In genomic region chr11:19592506-19593355, GRCm38 (mm10) we compare ENCODE assay signal across 27 mouse cellular contexts.
DNase-seq lines count a peak whose midpoint lies in the region; ATAC-seq lines count a peak whose summit lies in the region.
"Had no signal": no experiment of that assay in that cellular context is flagged by ENCODE, and none has a peak within 500 bp of the region (broad histone marks: within the 10 kb centered on the region; RNA-seq: fewer than 3 reads in every experiment).

No protein-coding gene starts in this region.

- intact Hi-C loops in heart, postnatal 10 days (cut with DNase I), result no loop called here

- H3K27ac ChIP-seq in hindbrain, embryonic 12.5 days, result no peak overlapping the region
- no peak overlapping the region for H3K27ac ChIP-seq in hindbrain, embryonic 14.5 days
- H3K27ac ChIP-seq in neural tube, embryonic 11.5 days (ENCODE audit: low read depth, low read length), result no peak overlapping the region
- H3K27ac ChIP-seq in neural tube, embryonic 13.5 days (replicated peaks), result no peak overlapping the region
- H3K27ac ChIP-seq: embryonic facial prominence, embryonic 12.5 days; embryonic facial prominence, embryonic 15.5 days; gastrocnemius, adult 2 months; heart, embryonic 15.5 days; intestine, embryonic 15.5 days had no signal

- H3K36me3 ChIP-seq in hindbrain, embryonic 12.5 days, result no peaks in the 10 kb centered on the region
- H3K36me3 ChIP-seq in hindbrain, embryonic 14.5 days (replicated peaks; ENCODE audit: control insufficient read depth, insufficient read depth), result no peaks in the 10 kb centered on the region
- no peaks in the 10 kb centered on the region for H3K36me3 ChIP-seq in neural tube, embryonic 11.5 days (ENCODE audit: control insufficient read depth, insufficient read depth, low read length)
- no peaks in the 10 kb centered on the region for H3K36me3 ChIP-seq in neural tube, embryonic 13.5 days
- H3K36me3 ChIP-seq: embryonic facial prominence, embryonic 12.5 days; embryonic facial prominence, embryonic 15.5 days; heart, embryonic 12.5 days; heart, embryonic 15.5 days; intestine, embryonic 15.5 days had no signal

- 55% methylated on average over 6 of the region's 6 CpGs for WGBS in hindbrain, embryonic 12.5 days
- 44% methylated on average over 6 of the region's 6 CpGs for WGBS in hindbrain, embryonic 14.5 days
- WGBS in neural tube, embryonic 11.5 days, result 74% methylated on average over 6 of the region's 6 CpGs
- 56% methylated on average over 6 of the region's 6 CpGs for WGBS in neural tube, embryonic 13.5 days

- peaks cover 4% of the 10 kb centered on the region; the same call in 1 of the 2 replicates for H3K9me3 ChIP-seq in hindbrain, embryonic 12.5 days (replicated peaks)
- H3K9me3 ChIP-seq in hindbrain, embryonic 14.5 days (ENCODE audit: control insufficient read depth, low read length), result peaks cover 6% of the 10 kb centered on the region; the same call in 1 of the 2 replicates
- no peaks in the 10 kb centered on the region for H3K9me3 ChIP-seq in neural tube, embryonic 11.5 days (ENCODE audit: control insufficient read depth, low read length)
- H3K9me3 ChIP-seq in neural tube, embryonic 13.5 days, result no peaks in the 10 kb centered on the region
- H3K9me3 ChIP-seq: embryonic facial prominence, embryonic 12.5 days; embryonic facial prominence, embryonic 15.5 days; heart, embryonic 15.5 days; intestine, embryonic 15.5 days had no signal

- H3K4me3 ChIP-seq in hindbrain, embryonic 12.5 days, result no peak overlapping the region
- no peak overlapping the region for H3K4me3 ChIP-seq in hindbrain, embryonic 14.5 days (replicated peaks; ENCODE audit: low read length)
- H3K4me3 ChIP-seq in neural tube, embryonic 11.5 days (ENCODE audit: low read depth, low read length), result no peak overlapping the region
- no peak overlapping the region for H3K4me3 ChIP-seq in neural tube, embryonic 13.5 days
- H3K4me3 ChIP-seq: embryonic facial prominence, embryonic 12.5 days; embryonic facial prominence, embryonic 15.5 days; gastrocnemius, adult 2 months; heart, embryonic 12.5 days; heart, embryonic 15.5 days; intestine, embryonic 15.5 days had no signal

- DNase-seq in heart, adult 11 months, result peak; percentile 37
- DNase-seq in heart, postnatal 10 days, result no peak
- no peak for DNase-seq in hindbrain, embryonic 14.5 days (ENCODE audit: low spot score)
- DNase-seq in neural tube, embryonic 11.5 days (ENCODE audit: low spot score), result peak; percentile 35
- DNase-seq in neural tube, embryonic 10.5 days (ENCODE audit: extremely low spot score, low spot score), result no peak
- DNase-seq: adrenal gland, adult 2 months; adrenal gland, postnatal 14 days; cerebellum, adult 11 months; cerebellum, adult 2 months; cerebellum, adult 9-11 months; cerebellum, postnatal 25 days; forebrain, postnatal 0 days; gastrocnemius, adult 2 months; gastrocnemius, postnatal 14 days; heart, adult 18-20 months; heart, postnatal 14 days; heart, postnatal 4 days had no signal

- H3K4me1 ChIP-seq in hindbrain, embryonic 12.5 days, result peaks cover 2% of the 10 kb centered on the region; the same call in 1 of the 2 replicates
- no peaks in the 10 kb centered on the region for H3K4me1 ChIP-seq in hindbrain, embryonic 14.5 days (replicated peaks; ENCODE audit: control insufficient read depth, insufficient read depth, low read length)
- no peaks in the 10 kb centered on the region for H3K4me1 ChIP-seq in neural tube, embryonic 11.5 days (ENCODE audit: control insufficient read depth, insufficient read depth, low read length)
- no peaks in the 10 kb centered on the region for H3K4me1 ChIP-seq in neural tube, embryonic 13.5 days (replicated peaks)
- H3K4me1 ChIP-seq: embryonic facial prominence, embryonic 12.5 days; embryonic facial prominence, embryonic 15.5 days; heart, embryonic 12.5 days; heart, embryonic 15.5 days; intestine, embryonic 15.5 days had no signal

- H3K27me3 ChIP-seq in hindbrain, embryonic 12.5 days, result no peaks in the 10 kb centered on the region
- H3K27me3 ChIP-seq in hindbrain, embryonic 14.5 days (ENCODE audit: control insufficient read depth, insufficient read depth, low read length), result no peaks in the 10 kb centered on the region
- H3K27me3 ChIP-seq in neural tube, embryonic 11.5 days (ENCODE audit: control insufficient read depth, insufficient read depth, low read length), result no peaks in the 10 kb centered on the region
- H3K27me3 ChIP-seq in neural tube, embryonic 13.5 days, result no peaks in the 10 kb centered on the region
- H3K27me3 ChIP-seq: CH12.LX; embryonic facial prominence, embryonic 12.5 days; embryonic facial prominence, embryonic 15.5 days; heart, embryonic 12.5 days; heart, embryonic 15.5 days; intestine, embryonic 15.5 days had no signal

- no peak overlapping the region for H3K9ac ChIP-seq in hindbrain, embryonic 12.5 days
- no peak overlapping the region for H3K9ac ChIP-seq in hindbrain, embryonic 14.5 days
- H3K9ac ChIP-seq in neural tube, embryonic 11.5 days (ENCODE audit: low read length), result no peak overlapping the region
- no peak overlapping the region for H3K9ac ChIP-seq in neural tube, embryonic 13.5 days
- H3K9ac ChIP-seq: embryonic facial prominence, embryonic 12.5 days; embryonic facial prominence, embryonic 15.5 days; forebrain, postnatal 0 days; heart, embryonic 12.5 days; heart, embryonic 15.5 days; intestine, embryonic 15.5 days had no signal

- peak; percentile 51; the same call in 1 of the 2 replicates for ATAC-seq in hindbrain, embryonic 12.5 days (ENCODE audit: low FRiP score)
- no peak for ATAC-seq in hindbrain, embryonic 14.5 days (ENCODE audit: low FRiP score)
- peak; percentile 76 for ATAC-seq in neural tube, embryonic 11.5 days (ENCODE audit: insufficient read depth, low FRiP score, low TSS enrichment)
- peak; percentile 70 for ATAC-seq in neural tube, embryonic 13.5 days (ENCODE audit: low read depth)
- no peak for ATAC-seq in CD4-positive, CD25-positive, alpha-beta regulatory T cell, adult 4 months
- ATAC-seq: forebrain, embryonic 14.5 days; forebrain, postnatal 0 days; intestine, embryonic 15.5 days had no signal

- H3K4me2 ChIP-seq in hindbrain, embryonic 12.5 days (replicated peaks), result no peak overlapping the region
- H3K4me2 ChIP-seq in hindbrain, embryonic 14.5 days (replicated peaks), result no peak overlapping the region
- no peak overlapping the region for H3K4me2 ChIP-seq in neural tube, embryonic 11.5 days (ENCODE audit: low read depth)
- H3K4me2 ChIP-seq in neural tube, embryonic 13.5 days, result no peak overlapping the region
- H3K4me2 ChIP-seq: embryonic facial prominence, embryonic 12.5 days; embryonic facial prominence, embryonic 15.5 days; heart, embryonic 12.5 days; heart, embryonic 15.5 days; intestine, embryonic 15.5 days had no signal

Comparison
In these comparisons a context has a peak if more than half of its experiments do, and no peak if none do; other contexts are left out.
1. DNase-seq: peak in heart, adult 11 months (single experiment) and neural tube, embryonic 11.5 days (single experiment); none in heart, postnatal 10 days (0 of 2), hindbrain, embryonic 14.5 days (single experiment) and neural tube, embryonic 10.5 days (single experiment).
2. ATAC-seq: peak in hindbrain, embryonic 12.5 days (single experiment), neural tube, embryonic 11.5 days (single experiment) and neural tube, embryonic 13.5 days (single experiment); none in hindbrain, embryonic 14.5 days (single experiment) and CD4-positive, CD25-positive, alpha-beta regulatory T cell, adult 4 months (single experiment).